Mouse (Mus musculus) cerebellum, postnatal 4 days (tissue): ENCODE measurements around the gene Dusp10.

Experiments used
- DNase-seq, 2 experiments: peaks; one replicate each; pipeline ENCODE4 v3.0.0; 2022; ENCODE audit warnings: low spot score in 2 of 2, mixed read lengths in 1 of 2

Gene Dusp10

DNA sequence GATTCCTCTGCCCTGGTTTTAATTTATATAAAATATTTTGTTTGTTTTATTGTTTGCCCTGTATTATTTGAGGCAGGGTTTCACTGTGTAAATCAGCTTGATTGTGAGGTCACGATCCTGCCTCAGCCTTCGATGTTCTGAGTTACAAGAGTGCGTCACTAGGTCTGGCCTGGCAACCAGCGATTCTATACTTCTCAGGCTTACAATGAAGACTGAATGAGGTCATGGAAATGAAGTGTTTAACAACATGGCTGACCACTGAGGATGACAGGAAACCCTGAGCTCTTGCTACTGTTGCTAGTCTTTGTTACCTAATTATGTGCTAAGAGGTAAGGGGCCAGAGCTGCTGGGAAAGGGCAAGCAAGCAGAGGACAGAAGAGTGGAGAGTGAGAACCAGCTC lies at the start of gene Dusp10:
Gene Dusp10 (plus strand): TSS at position 197 of the 400 bp plus-strand sequence.
- DNase-seq: no peak

DNA sequence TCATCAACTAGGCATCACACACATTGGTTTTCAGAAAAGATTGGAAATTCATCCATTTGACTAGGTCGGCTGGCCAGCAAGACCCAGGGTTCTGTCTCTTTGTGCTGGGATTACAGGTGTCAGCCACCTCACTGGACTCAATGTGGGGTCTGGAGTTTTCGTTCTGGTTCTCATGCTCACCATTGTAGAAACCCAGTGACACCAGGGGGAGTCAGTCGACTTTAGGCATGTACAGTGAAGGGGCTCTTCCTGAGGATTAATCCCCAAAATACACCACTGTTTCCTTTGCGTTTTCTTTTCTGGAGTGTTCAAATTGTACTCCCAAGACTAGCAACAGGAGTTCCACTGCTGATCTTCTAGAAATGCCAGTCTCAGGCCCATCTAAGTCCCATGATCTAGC lies 47.8 kb upstream of the Dusp10 start:
- no peak for DNase-seq

DNA sequence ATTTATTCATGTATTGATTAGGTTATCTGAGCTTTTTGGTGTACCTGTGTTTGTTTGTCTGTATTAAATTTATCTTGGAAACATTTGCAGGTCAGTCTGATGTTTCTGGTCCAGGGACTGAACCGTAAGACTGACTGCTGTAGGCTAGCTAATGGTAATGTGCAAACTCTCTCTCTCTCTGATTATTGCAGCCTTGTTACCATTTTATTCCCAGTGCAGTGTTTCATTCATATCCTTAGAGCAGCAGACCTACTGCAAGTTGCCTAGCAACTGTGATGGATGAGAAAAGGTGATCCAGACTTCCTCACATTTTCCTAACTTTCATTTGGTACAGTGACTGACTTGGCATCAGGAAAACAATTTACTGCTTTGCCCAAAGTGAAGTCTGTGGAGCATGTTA lies 43.8 kb upstream of the Dusp10 start:
- no peak for DNase-seq

DNA sequence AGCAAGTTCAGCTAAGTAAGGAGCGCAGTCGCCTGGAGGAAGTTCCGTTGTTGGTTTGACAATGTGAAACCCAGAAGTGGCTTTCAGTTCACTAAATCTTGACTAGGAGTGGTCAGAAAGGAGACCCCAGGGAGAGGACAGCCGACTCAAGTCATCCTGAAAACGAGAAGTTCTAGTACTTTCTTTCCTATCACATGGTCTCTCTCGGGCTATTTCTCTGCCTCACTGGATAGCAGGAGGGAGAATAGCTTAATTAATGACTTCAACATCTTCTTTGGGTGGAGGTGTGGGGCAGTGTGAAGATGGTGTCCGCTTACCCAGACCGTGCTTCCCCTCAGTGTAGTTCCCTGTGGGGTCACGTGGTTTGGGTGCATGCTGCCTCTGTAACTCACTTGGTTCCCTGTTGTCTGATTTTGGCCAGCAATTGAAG lies 33.3 kb upstream of the Dusp10 start:
- no peak for DNase-seq

DNA sequence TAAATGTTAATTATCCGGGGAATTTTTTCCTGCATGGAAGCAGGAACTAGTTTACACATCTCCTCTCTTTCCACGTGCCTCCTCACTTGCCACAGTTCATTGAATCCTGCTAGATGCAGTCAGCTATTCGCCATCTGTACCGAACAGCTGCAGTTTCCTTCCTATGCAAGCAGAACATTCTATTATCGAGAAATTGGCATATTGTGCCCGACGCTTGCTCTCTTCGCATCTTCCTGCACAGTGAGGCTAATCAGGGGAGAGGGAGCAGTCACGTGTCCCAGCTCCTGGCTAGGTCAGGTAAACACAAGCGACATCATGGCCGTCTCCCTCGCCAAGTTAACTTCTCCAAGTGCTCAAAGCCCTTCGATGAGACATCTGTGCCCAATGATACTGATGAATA lies 31.0 kb upstream of the Dusp10 start:
- DNase-seq: peak in 1 of 2 experiments; percentile 3

DNA sequence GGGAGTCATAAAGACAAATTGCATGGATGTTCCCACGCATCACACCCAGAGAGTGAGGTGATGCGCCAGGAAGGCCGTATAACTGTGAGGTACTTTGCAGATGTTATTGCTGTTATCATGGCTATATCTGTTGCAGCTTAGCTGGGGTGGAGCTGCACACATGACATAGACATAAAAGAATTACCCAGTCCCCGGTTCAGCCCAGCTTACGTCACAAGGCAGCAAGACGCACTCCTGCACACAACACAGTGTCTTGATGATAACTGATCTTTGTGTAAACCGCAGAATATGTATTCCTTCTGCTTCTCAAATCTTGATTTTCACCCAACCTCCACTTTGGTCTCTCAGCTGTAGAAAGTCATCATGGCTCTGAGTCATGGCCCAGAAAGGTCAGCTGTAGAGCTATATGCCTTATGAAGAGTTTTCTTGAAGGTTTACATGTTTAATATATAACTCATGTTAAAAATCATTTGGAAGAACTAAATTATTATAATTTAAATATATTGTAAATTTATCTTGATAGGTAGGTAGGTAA lies 25.3 kb upstream of the Dusp10 start:
- no peak for DNase-seq

DNA sequence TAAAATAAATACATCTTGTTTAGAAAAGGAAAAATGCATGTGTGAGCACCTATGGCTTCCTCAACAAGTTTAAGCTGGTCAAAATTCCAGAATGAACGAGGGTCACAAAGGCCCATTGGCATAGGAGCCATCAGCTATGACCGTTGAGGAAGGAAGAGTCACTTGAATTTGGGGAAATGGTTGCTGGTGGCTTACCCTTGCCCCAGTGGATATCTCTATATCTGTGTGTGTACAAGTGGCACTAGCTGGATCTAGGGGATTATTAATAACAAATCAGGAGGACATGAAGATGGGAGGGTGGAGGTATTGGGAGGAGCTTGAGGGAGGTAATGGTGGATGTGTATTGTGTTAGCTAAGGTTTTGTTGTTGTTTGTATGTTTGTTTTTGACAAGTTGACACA lies 21.2 kb upstream of the Dusp10 start:
- DNase-seq: no peak

DNA sequence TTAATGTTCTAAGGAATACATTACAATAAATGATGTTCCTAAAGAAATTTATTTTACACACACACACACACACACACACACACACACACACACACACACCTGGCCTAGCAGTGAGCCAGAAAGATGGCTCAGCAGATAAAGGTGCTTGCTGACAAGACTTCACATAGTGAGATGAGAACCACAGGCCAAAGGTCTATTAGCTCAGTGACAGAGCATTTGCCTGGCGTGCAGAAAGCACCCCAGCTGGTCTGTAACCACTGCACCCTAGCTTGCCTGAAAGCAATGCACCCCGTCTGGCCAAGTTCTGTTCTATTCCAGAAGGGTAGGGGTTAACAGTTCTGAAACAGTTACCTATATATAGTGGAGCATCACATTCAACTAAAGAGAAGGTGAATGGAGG lies 15.9 kb upstream of the Dusp10 start:
- DNase-seq: no peak

DNA sequence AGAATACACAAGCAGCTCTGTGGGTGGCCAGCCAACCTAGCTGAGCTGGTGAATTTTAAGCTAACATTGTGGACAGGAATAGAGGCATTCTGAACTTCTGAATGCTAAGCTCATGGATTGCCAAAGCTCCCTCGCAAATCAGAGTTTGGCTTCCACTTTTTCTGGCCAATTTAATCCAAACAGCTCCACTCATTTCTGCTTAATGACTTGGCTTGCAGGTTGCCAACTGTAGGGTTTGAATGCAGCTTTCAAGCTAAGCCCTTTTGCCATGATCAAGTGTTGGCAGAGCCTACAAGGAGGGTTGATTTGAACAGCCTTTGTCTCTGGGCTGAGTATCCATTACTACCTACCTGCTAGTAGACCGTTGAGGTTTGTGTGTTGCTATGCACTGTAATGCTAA lies 10.6 kb upstream of the Dusp10 start:
- no peak for DNase-seq

DNA sequence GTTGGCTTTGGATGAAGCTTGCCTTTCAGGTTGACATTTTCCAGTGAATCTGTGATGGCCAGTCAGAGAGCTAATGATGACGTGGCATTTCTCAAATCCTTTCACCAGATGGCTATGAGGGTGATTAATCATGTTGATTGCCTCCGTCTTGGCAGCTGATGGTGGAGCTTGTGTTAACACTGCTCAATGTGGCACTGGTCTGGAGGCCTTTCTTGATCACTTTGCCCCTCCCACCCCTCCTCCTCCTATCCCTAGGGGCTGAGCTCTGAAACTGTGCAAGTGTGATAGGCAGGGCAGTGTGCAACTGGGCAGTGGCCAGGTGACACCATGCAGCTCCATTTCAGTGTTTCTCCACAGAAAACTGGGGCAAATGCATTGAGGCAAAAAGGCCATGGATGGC lies 8.8 kb upstream of the Dusp10 start:
- DNase-seq: no peak

DNA sequence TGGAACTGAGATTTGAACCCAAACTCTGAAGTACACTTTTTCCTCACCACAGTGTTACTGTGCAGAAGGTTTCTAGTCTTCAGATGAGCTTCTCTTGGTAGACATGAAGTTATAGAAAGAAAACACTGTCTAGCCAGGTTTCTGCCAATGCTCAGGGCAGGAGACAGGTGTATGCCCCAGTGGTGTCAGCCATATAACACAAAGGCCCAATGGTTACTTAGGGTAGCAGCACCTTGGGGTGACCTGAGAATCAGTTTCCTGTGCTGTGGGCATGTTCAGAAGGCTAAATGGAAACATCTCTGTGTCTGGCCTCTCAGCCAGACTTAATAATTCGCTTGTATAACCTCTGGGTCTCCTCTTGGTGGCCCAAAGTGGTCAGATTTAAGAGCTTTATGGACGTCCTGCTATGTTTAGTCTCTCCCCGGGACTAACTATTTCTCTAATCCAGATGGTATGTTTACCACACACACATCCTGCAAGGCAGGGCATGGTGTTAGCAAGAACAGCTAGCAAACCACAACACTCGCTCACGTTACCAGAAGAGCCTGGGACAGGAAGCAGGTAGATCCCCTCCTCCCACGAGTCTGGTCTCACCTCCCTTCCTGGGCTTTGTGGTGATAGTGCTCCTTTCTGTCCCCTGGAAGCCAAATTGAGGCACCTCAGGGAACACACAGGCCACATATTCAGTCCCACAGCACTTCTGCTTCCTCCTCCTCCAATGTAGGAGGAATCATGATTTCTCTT lies 7.6 kb upstream of the Dusp10 start:
- no peak for DNase-seq

DNA sequence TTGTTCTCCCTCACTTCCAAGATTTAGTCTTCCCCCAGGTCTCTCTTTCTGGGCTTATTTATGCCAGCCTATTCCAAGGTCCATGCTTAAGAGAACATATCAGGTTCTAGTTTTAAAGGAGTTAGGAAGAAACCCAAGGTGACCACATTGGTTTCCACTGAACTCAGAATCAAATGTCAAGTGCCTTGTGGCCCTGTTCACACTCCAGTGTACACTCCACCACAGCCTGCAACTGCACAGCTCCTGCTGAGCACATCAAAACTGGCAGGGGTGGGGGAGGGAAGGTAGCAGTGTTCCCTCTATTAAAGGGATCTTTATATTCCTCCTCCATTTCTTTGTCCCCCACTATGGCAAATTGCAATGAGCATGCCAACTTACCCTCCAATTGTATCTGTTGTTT lies 7.0 kb upstream of the Dusp10 start:
- DNase-seq: no peak

DNA sequence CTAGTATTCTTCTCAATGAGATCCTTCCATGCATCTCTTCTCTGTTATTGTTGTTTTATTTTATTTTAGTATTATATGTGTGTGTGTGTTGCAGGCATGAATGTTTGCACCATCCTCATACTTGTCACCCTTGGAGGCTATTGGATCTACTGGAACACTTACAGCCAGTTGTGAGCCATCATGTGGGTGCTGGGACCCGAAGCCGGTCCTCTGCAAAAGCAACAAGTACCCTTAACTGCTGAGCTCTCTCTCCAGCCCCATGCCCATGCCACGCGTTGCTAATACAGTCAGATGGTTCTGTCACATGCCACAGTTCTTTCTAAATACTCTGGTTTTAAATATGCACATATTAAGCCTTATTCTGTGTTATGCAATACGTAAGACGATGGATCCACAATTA lies 1.8 kb upstream of the Dusp10 start:
- no peak for DNase-seq

DNA sequence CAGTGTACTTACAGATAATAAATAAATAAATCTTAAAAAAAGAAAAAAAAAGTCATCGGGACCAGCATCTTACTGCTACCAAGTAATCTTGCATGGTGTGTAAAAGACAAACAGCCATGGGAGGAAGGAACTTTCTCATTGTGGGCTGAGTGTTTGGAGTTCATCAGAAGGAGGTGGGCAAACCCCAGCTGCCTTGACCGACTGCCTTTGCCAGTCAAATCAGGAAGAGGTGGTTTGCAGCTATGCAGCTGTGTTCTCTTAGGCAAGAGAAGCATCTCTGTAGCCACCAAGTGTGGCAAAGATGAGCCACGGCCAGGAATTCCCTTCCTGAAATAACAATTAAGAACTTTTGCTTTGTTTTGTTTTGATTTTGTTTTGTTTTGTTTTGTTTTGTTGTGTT lies 989 bp downstream of the Dusp10 start:
- no peak for DNase-seq

DNA sequence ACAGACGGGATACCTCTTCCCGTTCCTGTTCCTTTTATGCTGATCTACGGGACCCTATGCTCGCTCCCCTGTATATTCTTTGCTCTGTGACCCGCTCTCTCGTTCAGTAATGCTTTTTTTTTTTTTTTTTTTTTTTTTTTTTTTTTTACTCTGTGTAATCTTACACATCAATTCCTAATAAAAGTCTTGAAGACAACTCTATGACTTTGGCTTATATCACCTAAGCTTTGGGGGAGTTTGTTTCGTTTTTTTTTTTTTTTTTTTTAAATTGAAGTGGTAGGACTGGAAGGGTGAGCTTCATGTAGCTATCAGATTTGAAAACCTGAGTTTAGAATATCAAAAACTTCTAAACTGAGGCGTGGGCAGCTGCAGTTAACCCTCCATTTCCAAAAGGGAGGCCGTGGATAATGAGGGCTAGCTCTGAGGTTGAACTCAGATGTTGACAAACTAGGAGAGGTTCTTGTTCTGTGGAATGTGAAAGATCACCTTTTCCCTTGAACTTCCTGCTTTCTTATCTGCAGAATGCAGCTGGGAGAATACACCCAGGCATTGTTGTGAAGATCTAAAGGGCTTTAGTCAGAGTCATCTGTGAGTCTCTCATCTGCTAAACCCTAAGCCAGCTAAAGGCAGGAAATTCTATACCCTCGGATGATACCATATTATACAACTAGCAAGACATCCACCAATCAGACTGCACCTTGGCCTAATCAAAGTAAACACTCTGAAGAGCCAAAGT lies 3.1 kb downstream of the Dusp10 start:
- no peak for DNase-seq

DNA sequence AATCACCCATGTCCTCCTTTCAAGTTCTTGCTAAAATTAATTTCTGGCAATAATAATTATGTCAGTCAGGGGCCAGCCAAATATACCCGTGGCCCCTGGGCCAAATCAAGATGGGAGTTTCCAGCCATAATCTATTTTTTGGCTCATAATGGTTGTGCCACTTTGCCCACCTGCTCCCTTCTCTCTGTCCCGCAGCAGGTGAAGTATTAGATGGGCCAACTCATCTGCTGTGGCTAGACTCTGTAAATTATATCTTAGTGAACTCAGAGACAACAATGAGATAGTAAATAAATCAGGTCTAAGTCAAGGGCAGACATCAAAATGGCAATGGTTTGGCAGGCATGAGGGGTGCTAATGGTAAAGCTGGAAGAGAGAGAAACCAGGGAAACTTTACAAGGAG lies 4.5 kb downstream of the Dusp10 start:
- DNase-seq: no peak

DNA sequence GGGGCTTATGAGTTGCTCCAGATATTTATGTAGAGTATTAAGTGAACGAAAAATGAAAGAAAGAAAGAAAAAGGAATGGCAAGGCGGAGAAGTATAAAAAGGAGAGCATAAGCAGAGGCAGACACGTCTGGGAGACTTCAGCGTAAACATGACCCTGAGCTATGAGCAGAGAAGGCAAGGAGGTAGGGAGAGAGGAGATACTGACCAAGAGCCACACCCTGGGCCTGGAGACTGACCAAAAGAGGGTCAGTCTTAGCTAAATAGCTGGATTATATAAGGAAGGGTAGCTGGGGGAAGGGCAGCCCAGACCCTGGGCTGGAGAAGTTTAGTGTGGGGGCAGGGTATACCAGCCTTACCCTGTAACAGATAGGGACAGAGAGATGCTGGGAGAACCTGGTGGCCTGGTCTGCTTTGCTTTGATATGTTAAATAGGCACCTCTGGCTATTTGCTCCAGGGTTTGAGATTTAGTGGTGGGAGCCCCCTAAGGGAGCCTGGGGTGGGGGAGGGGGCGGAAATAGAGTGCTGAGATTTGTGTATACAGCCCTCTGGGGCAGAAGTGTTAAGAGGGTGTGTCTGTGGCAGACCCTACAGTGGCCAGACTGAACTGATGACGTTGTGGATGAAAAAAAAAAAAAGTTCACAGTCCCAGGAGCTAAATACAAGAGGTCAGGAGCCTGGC lies 6.1 kb downstream of the Dusp10 start:
- no peak for DNase-seq

DNA sequence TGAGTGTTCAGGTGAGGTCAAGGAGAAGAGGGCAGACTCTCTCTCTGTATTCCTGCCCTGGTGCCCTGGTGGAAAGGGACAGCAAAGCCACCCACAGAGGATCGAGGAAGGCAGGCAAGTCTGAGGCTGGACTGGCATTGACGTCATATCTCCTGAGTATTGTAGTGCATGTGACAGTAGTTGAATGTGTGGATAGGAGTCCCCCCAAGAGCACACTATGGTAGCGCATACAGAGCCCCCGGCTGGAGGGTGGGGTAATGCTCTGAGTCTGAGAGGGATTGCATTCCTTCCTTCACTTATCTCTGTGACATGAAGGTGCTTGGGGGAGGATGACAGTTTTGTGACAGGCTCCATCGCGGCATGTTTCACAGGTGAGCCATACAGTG lies 6.6 kb downstream of the Dusp10 start:
- no peak for DNase-seq

DNA sequence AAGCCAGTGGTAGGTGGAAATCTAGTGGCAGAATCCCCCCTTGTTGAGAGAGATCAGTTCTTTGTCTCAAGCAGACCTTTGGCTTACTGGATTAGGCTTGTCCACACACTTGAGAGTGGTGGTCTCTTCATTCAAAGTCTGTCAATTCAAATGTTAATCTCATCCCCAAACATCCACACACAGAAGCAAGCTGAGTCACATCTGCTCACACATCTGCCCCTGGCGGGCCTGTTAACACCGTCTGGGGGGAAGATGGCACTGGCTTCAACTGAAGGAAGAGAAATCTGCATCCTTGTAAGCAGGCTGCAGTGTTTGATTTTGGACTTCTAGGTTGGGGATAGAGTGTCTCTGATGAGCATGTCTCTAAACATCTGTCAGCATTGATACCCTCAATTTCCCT lies 10.9 kb downstream of the Dusp10 start:
- no peak for DNase-seq

DNA sequence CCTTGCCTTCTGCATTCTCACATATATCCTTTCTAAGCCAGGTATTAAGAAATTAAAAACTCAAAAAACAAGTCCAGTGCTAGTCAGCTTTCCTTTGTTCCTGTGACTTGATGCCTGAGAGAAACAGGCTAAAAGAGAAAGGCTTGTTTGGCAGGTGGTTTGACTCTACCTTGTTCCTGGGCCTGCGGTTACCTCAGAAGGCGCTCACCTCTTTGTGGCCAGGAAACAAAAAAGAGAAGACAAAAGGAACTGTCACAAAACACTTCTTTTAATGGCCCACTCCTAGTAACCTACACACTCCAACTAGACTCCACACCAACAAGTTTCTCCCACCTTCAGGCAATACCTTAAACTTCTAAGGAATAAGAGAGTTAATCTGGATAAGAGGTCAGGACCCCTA lies 11.5 kb downstream of the Dusp10 start:
- DNase-seq: no peak

DNA sequence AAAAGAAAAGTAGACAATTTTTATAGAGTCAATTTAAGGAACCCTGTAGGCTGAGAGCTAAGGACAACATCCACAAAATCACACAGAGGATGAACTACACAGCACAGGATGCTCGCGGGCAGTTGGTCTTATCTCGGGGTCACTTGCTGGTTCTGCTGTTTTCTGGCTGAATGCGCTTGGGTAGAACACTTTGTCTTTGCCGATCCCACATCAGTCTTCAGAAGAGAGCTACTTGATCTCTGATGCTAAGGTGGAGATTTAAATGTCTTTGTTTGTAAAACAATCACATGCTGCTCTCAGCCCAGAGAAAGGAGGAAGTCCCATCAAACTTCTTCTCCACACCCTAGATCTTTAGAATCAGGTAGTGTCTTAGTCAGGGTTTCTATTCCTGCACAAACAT lies 12.0 kb downstream of the Dusp10 start:
- DNase-seq: no peak

DNA sequence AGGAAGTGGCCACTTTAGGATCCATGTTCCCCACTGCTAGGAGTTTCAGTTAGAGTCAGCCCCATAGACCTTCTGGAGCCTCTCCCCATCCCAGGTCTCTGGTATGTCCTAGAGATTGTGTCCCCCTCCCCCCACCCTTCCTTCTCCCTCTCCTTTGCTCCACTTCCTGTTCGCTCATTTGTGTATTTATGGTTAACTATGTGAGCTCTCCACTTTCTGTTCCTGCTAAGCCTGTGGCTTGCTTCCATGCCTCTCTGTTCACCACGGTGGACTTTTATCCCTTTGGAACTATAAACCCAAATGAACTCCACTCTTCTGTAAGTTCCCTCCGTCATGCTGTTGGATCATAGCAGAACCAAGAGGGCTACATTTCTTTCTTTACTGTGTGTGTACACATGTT lies 13.9 kb downstream of the Dusp10 start:
- DNase-seq: no peak
